Mouse (Mus musculus) small intestine, adult 2 months (tissue): ENCODE data around the gene Gm10577.

Experiments used
- CTCF ChIP-seq: fragments of 200-500 bp; IDR thresholded peaks from 2 replicates; pipeline ENCODE4 v1.5.1; 2012; ENCODE audit warnings: low read depth, mild to moderate bottlenecking, control low read depth, inconsistent platforms, low read length, moderate library complexity, mixed read lengths; ENCODE audit not compliant: insufficient replicate concordance, insufficient read length; ENCODE audit errors: extremely low read depth
- POLR2A ChIP-seq: fragments of 200-500 bp; IDR thresholded peaks from 2 replicates; pipeline ENCODE4 v1.6.1; 2012; ENCODE audit warnings: low read depth, mild to moderate bottlenecking, control low read depth, inconsistent platforms, low read length, moderate library complexity

DNA sequence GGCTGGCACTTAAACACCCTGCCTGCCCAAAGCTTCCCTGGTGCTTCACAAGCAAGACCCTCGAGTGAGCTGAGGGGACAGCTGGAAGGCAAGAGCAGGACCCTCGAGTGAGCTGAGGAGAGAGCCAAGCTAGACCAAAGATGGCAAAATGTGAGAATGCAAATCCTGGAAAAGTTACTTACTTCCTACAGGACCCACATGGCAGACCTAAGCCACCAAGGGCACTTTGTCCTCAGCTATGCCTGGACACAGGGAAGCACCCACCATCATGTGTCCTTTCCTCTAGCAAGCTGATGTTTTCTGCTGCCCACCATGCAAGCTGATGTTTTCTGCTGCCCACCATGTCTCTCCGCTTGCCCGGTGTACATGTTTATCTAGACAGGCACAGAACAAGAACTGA, at the start of gene Gm10577:
- no peak for TF ChIP-seq CTCF
- TF ChIP-seq POLR2A: no peak
